Mouse (Mus musculus) brain, embryonic 14.5 days (tissue): Measurements from ENCODE around the gene Ccl4. TPM values are rescaled to one million over a fixed set of nuclear protein-coding genes. Genes with fewer than 3 reads are reported as not detected.

Experiments
- DNase-seq: peaks from one replicate; pipeline ENCODE4 v3.0.0-alpha.2; 2011; ENCODE audit warnings: low read depth
- CTCF ChIP-seq: fragments of 200-500 bp; IDR thresholded peaks from 2 replicates; pipeline ENCODE4 v1.5.1; 2012; ENCODE audit warnings: inconsistent platforms, mild to moderate bottlenecking, moderate library complexity, borderline replicate concordance; ENCODE audit not compliant: insufficient read depth, insufficient read length; ENCODE audit errors: extremely low read depth
- POLR2A ChIP-seq: fragments of 200-500 bp; IDR thresholded peaks from 2 replicates; pipeline ENCODE4 v1.6.1; 2012; ENCODE audit warnings: mild to moderate bottlenecking, inconsistent platforms, borderline replicate concordance; ENCODE audit not compliant: poor library complexity, insufficient read depth, insufficient read length, severe bottlenecking; ENCODE audit errors: extremely low read depth
- polyA plus RNA-seq: library from polyadenylated mRNA; depleted of rRNA; stranded (reverse); fragments of >200 nt; gene quantifications from 2 replicates; pipeline ENCODE4 v1.2.3, GENCODE M21; 2012; rRNA removed

Ccl4 gene
- 0.38 and 0.44 TPM in 2 replicates for polyA plus RNA-seq

GRCm38 (mm10) chr11:83662204-83662603 is at the start of gene Ccl4:
Ccl4 (plus strand) TSS chr11:83662584.
- DNase-seq, result no peak
- TF ChIP-seq CTCF (no peak), POLR2A (no peak)

- TF ChIP-seq POLR2A (no peak), CTCF (no peak)
- no peak for DNase-seq
These were observed 45.8 kb upstream of the Ccl4 start for GRCm38 (mm10) chr11:83616586-83616985.

GRCm38 (mm10) chr11:83618238-83618637 is 44.1 kb upstream of the Ccl4 start:
- TF ChIP-seq CTCF, result no peak
- no peak for TF ChIP-seq POLR2A
- no peak for DNase-seq

GRCm38 (mm10) chr11:83619037-83619436 is 43.3 kb upstream of the Ccl4 start:
- TF ChIP-seq CTCF (no peak), POLR2A (no peak)

GRCm38 (mm10) chr11:83623586-83623985 is 38.8 kb upstream of the Ccl4 start:
- TF ChIP-seq CTCF, result no peak
- no peak for DNase-seq

More at GRCm38 (mm10) chr11:83619037-83619436, 43.3 kb upstream of the Ccl4 start:
- DNase-seq, result no peak

GRCm38 (mm10) chr11:83628808-83629207 is 33.6 kb upstream of the Ccl4 start:
- TF ChIP-seq CTCF, result no peak
- no peak for DNase-seq

- no peak for DNase-seq
- TF ChIP-seq CTCF (no peak), POLR2A (no peak)
These were observed 31.8 kb upstream of the Ccl4 start for GRCm38 (mm10) chr11:83630630-83631029.

GRCm38 (mm10) chr11:83631065-83631464 is 31.3 kb upstream of the Ccl4 start:
- no peak for DNase-seq
- TF ChIP-seq POLR2A (no peak), CTCF (no peak)

- TF ChIP-seq CTCF (no peak), POLR2A (no peak)
- DNase-seq, result no peak
These were observed 29.6 kb upstream of the Ccl4 start for GRCm38 (mm10) chr11:83632744-83633143.

GRCm38 (mm10) chr11:83634425-83634824 is 28.0 kb upstream of the Ccl4 start:
- DNase-seq, result peak; percentile 61
- TF ChIP-seq POLR2A (no peak), CTCF (no peak)

GRCm38 (mm10) chr11:83634898-83635297 is 27.5 kb upstream of the Ccl4 start:
- DNase-seq, result no peak
- TF ChIP-seq POLR2A (no peak), CTCF (no peak)

- DNase-seq, result no peak
- TF ChIP-seq CTCF (no peak), POLR2A (no peak)
These were observed 25.6 kb upstream of the Ccl4 start for GRCm38 (mm10) chr11:83636742-83637235.

- TF ChIP-seq CTCF (no peak), POLR2A (no peak)
- DNase-seq, result no peak
These were observed 23.4 kb upstream of the Ccl4 start for GRCm38 (mm10) chr11:83638934-83639333.

- DNase-seq, result no peak
- no peak for TF ChIP-seq CTCF
- no peak for TF ChIP-seq POLR2A
These were observed 22.9 kb upstream of the Ccl4 start for GRCm38 (mm10) chr11:83639533-83639932.
